Mouse (Mus musculus): ENCODE measurements around the gene Ackr3. TPM values are rescaled to one million over a fixed set of nuclear protein-coding genes. Genes with fewer than 3 reads are reported as not detected.

The Ackr3 gene
- total and polyA plus RNA-seq, 3 experiments, result not detected

GRCm38 (mm10) chr1:90248966-90249735 lies 45.4 kb downstream of the Ackr3 start:
- Histone ChIP-seq H3K4me3 (ENCODE audit: control insufficient read depth in 1 of 2, insufficient read depth in 1 of 2, low read depth in 2 of 2, low read length in 2 of 2) (no peak overlapping the region), H3K9ac (ENCODE audit: control insufficient read depth, low read depth, low read length, poor library complexity, severe bottlenecking) (no peak overlapping the region), H3K4me1 (ENCODE audit: control insufficient read depth in 1 of 2, insufficient read depth in 2 of 2, low read length in 2 of 2) (no peaks in the 10 kb centered on the region), H3K9me3 (replicated peaks; ENCODE audit: insufficient read depth, low read length) (no peaks in the 10 kb centered on the region), H3K36me3 (ENCODE audit: control insufficient read depth in 1 of 2, insufficient read depth in 2 of 2, low read length in 2 of 2) (no peaks in the 10 kb centered on the region), H3K27me3 (ENCODE audit: control insufficient read depth in 1 of 2, insufficient read depth in 2 of 2, low read length in 2 of 2) (no peaks in the 10 kb centered on the region), H3K79me2 (ENCODE audit: control insufficient read depth, insufficient read depth, low read length, poor library complexity) (no peaks in the 10 kb centered on the region), H3K27ac (ENCODE audit: control insufficient read depth, low read depth, low read length) (no peak overlapping the region)
- TF ChIP-seq MEF2A (IDR thresholded peaks at IDR 0.05; ENCODE audit: extremely low read depth, insufficient replicate concordance, low read depth, low read length, poor library complexity, severe bottlenecking), result no peak
- no peak for TF ChIP-seq RCOR1 (IDR thresholded peaks at IDR 0.05; ENCODE audit: low read depth, low read length)
- no peak for DNase-seq (ENCODE audit: low read depth, low spot score)

- Histone ChIP-seq H3K4me1 (ENCODE audit: control insufficient read depth in 1 of 2, insufficient read depth in 2 of 2, low read length in 2 of 2) (no peaks in the 10 kb centered on the region), H3K9ac (ENCODE audit: control insufficient read depth, low read depth, low read length, poor library complexity, severe bottlenecking) (no peak overlapping the region), H3K27ac (ENCODE audit: control insufficient read depth, low read depth, low read length) (no peak overlapping the region), H3K9me3 (replicated peaks; ENCODE audit: insufficient read depth, low read length) (no peaks in the 10 kb centered on the region), H3K36me3 (ENCODE audit: control insufficient read depth in 1 of 2, insufficient read depth in 2 of 2, low read length in 2 of 2) (no peaks in the 10 kb centered on the region), H3K4me3 (ENCODE audit: control insufficient read depth in 1 of 2, insufficient read depth in 1 of 2, low read depth in 2 of 2, low read length in 2 of 2) (no peak overlapping the region), H3K79me2 (ENCODE audit: control insufficient read depth, insufficient read depth, low read length, poor library complexity) (no peaks in the 10 kb centered on the region), H3K27me3 (ENCODE audit: control insufficient read depth in 1 of 2, insufficient read depth in 2 of 2, low read length in 2 of 2) (no peaks in the 10 kb centered on the region)
- no peak for DNase-seq (ENCODE audit: low read depth, low spot score)
- TF ChIP-seq ZNF384 (IDR thresholded peaks at IDR 0.05; ENCODE audit: low read depth, low read length) (no peak), UBTF (IDR thresholded peaks at IDR 0.05; ENCODE audit: borderline replicate concordance, insufficient read depth, low read depth, low read length) (no peak), GATA1 (IDR thresholded peaks at IDR 0.05; ENCODE audit: low read depth, low read length) (no peak), RCOR1 (IDR thresholded peaks at IDR 0.05; ENCODE audit: low read depth, low read length) (no peak), ELF1 (IDR thresholded peaks at IDR 0.05; ENCODE audit: low read depth, low read length) (no peak), MAZ (IDR thresholded peaks at IDR 0.05; ENCODE audit: low read depth, low read length) (no peak), E2F4 (IDR thresholded peaks at IDR 0.05; ENCODE audit: borderline replicate concordance, low read depth, low read length) (no peak), RAD21 (IDR thresholded peaks at IDR 0.05; ENCODE audit: low read depth, low read length) (no peak), CHD1 (IDR thresholded peaks at IDR 0.05; ENCODE audit: low read depth, low read length) (no peak), CTCF (IDR thresholded peaks at IDR 0.05 in 2 of 3, conservative IDR thresholded peaks at IDR 0.05 in 1 of 3; ENCODE audit: control insufficient read depth in 1 of 3, insufficient read depth in 1 of 3, low read depth in 2 of 3, low read length in 3 of 3, poor library complexity in 1 of 3, severe bottlenecking in 1 of 3) (no peak), USF1 (IDR thresholded peaks at IDR 0.05; ENCODE audit: low read depth, low read length) (no peak), TCF12 (IDR thresholded peaks at IDR 0.05; ENCODE audit: low read depth, low read length) (no peak), EP300 (IDR thresholded peaks at IDR 0.05; ENCODE audit: low read depth in 1 of 2, low read length in 2 of 2) (no peak), ZC3H11A (IDR thresholded peaks at IDR 0.05; ENCODE audit: low read depth, low read length) (no peak)
These were observed 46.6 kb downstream of the Ackr3 start for GRCm38 (mm10) chr1:90250419-90250818.

All from MEL (cell line).